Mouse (Mus musculus) lung, postnatal 4 days (tissue): Measurements from ENCODE around the gene Thbs2.
"Not testable (repeated sequence)": the region's sequence is repeated elsewhere in the genome, so short reads cannot be mapped to it uniquely, and the experiment has no call there.

ENCODE experiments used
- DNase-seq, 2 experiments: peaks; one replicate each; pipeline ENCODE4 v3.0.0; 2021

The Thbs2 gene

GRCm38 (mm10) chr17:14627828-14628338 is 66.2 kb downstream of the Thbs2 start:
- no peak for DNase-seq

DNA sequence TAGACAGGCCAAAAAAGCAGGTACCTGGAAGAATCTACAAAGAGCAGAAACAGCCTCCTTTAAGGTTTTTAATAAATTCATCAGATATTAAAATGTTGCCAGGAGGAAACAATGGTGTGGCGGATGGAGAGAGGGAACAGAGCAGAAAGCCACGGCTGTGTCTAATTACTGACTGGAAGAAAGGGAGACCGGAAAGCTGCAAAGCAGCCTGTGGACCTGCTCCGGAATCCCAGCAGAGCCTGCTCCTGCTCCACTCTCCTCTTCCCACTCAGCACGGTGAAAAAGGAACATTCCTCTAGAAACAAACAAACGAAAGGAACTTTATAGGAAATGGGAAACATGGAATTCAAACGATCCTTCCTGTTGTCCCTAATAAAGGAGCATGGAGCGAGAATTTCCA is 69.6 kb downstream of the Thbs2 start:
- no peak for DNase-seq

DNA sequence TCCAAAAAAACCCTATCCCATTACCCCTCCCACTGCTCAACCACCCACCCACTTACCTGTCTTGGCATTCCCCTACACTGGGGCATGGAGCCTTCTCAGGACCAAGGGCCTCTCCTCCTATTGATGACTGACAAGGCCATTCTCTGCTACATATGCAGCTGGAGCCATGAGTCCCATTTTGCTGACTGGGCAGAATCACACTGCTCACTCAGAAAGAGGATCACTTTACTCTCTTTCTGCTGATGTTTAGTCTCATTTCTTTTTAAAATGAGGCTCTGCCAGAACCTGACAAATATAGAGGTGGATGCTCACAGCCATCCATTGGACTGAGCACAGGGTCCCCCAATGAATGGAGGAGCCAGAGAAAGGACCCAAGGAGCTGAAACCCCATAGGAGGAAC is 73.0 kb downstream of the Thbs2 start:
- not testable (repeated sequence) for DNase-seq

DNA sequence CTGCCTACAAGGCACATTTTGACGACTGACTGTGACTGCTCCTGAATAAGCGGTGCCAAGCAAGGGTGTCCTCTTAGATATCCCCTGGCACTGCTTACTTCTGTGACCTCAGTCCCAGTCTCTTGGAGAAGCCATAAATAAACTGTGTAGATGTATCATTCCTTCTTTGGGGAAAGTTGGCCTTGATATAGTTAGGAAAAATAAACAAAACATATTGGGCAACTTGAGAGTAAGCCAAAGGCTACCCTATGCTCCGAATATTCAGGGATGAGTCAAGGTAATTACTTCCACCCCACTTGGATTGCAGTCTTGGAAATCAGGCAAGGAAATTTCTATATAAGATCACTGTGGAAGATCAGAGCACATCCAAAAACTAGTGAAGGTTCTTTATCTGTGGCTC is 74.0 kb downstream of the Thbs2 start:
- no peak for DNase-seq

DNA sequence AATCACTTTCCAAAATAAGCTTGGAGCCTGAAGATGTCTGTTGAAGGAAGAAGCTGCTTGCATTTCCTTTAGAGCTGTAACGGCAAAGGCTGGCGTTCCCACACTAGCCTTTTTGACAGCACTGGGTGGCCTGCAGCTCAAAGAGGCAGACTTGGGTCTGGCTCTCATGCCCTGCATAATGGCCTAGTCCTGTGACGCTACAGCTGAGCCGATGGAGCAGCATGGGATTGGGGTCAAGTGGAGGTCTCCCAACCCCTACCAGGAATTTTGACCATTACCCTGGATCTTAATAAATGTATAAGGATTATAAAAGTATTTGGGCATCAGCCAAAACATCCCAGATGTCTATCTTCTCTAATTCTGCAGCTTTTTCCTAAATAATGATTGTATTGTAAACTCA is 75.0 kb downstream of the Thbs2 start:
- DNase-seq: no peak
